Mouse (Mus musculus) liver, adult (tissue): ENCODE results near the gene Itpr2.

Experiments
- GATA4 ChIP-seq: IDR thresholded peaks from 2 replicates; pipeline ENCODE4 v1.6.1; 2014; ENCODE audit warnings: mild to moderate bottlenecking, low read length; ENCODE audit not compliant: insufficient replicate concordance

The Itpr2 gene

GRCm38 (mm10) chr6:146458436-146458835 lies 43.6 kb downstream of the Itpr2 start:
- no peak for TF ChIP-seq GATA4

- no peak for TF ChIP-seq GATA4
These were observed 45.3 kb downstream of the Itpr2 start for GRCm38 (mm10) chr6:146456741-146457140.

- TF ChIP-seq GATA4 = no peak
These were observed 47.2 kb downstream of the Itpr2 start for GRCm38 (mm10) chr6:146454520-146455511.

- no peak for TF ChIP-seq GATA4
These were observed 49.5 kb downstream of the Itpr2 start for GRCm38 (mm10) chr6:146452474-146452873.

GRCm38 (mm10) chr6:146446032-146446704 lies 55.9 kb downstream of the Itpr2 start:
- no peak for TF ChIP-seq GATA4

- TF ChIP-seq GATA4 = no peak
These were observed 62.2 kb downstream of the Itpr2 start for GRCm38 (mm10) chr6:146439826-146440225.

- no peak for TF ChIP-seq GATA4
These were observed 62.8 kb downstream of the Itpr2 start for GRCm38 (mm10) chr6:146439071-146439818.

GRCm38 (mm10) chr6:146438057-146438456 lies 64.0 kb downstream of the Itpr2 start:
- TF ChIP-seq GATA4 = no peak

GRCm38 (mm10) chr6:146436916-146437496 lies 65.0 kb downstream of the Itpr2 start:
- TF ChIP-seq GATA4 = no peak

GRCm38 (mm10) chr6:146434217-146434616 lies 67.8 kb downstream of the Itpr2 start:
- TF ChIP-seq GATA4 = no peak

- no peak for TF ChIP-seq GATA4
These were observed 69.7 kb downstream of the Itpr2 start for GRCm38 (mm10) chr6:146432218-146432865.

- TF ChIP-seq GATA4 = no peak
These were observed 70.2 kb downstream of the Itpr2 start for GRCm38 (mm10) chr6:146431777-146432176.

GRCm38 (mm10) chr6:146429694-146430380 lies 72.2 kb downstream of the Itpr2 start:
- TF ChIP-seq GATA4 = no peak

- no peak for TF ChIP-seq GATA4
These were observed 77.2 kb downstream of the Itpr2 start for GRCm38 (mm10) chr6:146424778-146425177.
